8 mouse cellular contexts compared by ENCODE assay signal in genomic region chr15:85670789-85671700, GRCm38 (mm10).
DNase-seq lines count a peak whose midpoint lies in the region; ATAC-seq and TF ChIP-seq lines count a peak whose summit lies in the region.

No protein-coding gene starts in this region.

- intact Hi-C loops in heart, postnatal 10 days (cut with DNase I): no loop called here

- peak; percentile 21 for DNase-seq in CD4-positive helper T cell, adult 2 months (ENCODE audit: low read depth, low spot score)
- DNase-seq in forebrain, embryonic 14.5 days (ENCODE audit: low spot score): peak; percentile 94
- DNase-seq in heart, postnatal 10 days: peak; percentile 95 to 96
- peak; percentile 81 to 91 for DNase-seq in layer of hippocampus, adult 18-20 months (ENCODE audit: low spot score in 2 of 2)
- DNase-seq in lung, adult 18-20 months: peak; percentile 90 to 93
- DNase-seq in ovary, adult 18-20 months (ENCODE audit: low spot score): peak; percentile 89
- DNase-seq in urinary bladder, postnatal 10 days (ENCODE audit: low spot score): peak; percentile 75

- no peak for TF ChIP-seq CTCF in bone marrow, adult 2 months (IDR thresholded peaks at IDR 0.05; ENCODE audit: control insufficient read depth, insufficient read depth, low read length)

- H3K27me3 ChIP-seq in forebrain, embryonic 14.5 days (replicated peaks; ENCODE audit: control insufficient read depth, insufficient read depth, low read length): peaks cover 4% of the 10 kb centered on the region; the same call in 1 of the 2 replicates

- H3K27ac ChIP-seq in bone marrow, adult 2 months (ENCODE audit: control insufficient read depth, insufficient read depth, low read depth, low read length, poor library complexity): peak overlapping the region; percentile 76
- peak overlapping the region; percentile 99 for H3K27ac ChIP-seq in forebrain, embryonic 14.5 days (ENCODE audit: low read depth, low read length)

- H3K4me2 ChIP-seq in forebrain, embryonic 14.5 days (ENCODE audit: low read length): peak overlapping the region; percentile 85

- peaks cover 17% of the 10 kb centered on the region for H3K36me3 ChIP-seq in forebrain, embryonic 14.5 days (ENCODE audit: control insufficient read depth, insufficient read depth, low read length)

- H3K9me3 ChIP-seq in forebrain, embryonic 14.5 days (replicated peaks; ENCODE audit: control insufficient read depth, low read length): no peaks in the 10 kb centered on the region

- H3K4me1 ChIP-seq in bone marrow, adult 2 months (ENCODE audit: control insufficient read depth, insufficient read depth, low read length): no peaks in the 10 kb centered on the region
- peaks cover 46% of the 10 kb centered on the region for H3K4me1 ChIP-seq in forebrain, embryonic 14.5 days (ENCODE audit: control insufficient read depth, insufficient read depth, low read length)

- H3K4me3 ChIP-seq in bone marrow, adult 2 months (replicated peaks; ENCODE audit: control insufficient read depth, low read depth, low read length): peak overlapping the region; percentile 65
- H3K4me3 ChIP-seq in forebrain, embryonic 14.5 days (ENCODE audit: low read depth, low read length): peak overlapping the region; percentile 93

- peak; percentile 71 for ATAC-seq in forebrain, embryonic 14.5 days

- H3K9ac ChIP-seq in forebrain, embryonic 14.5 days (ENCODE audit: low read length): peak overlapping the region; percentile 100

- TF ChIP-seq POLR2A in bone marrow, adult 2 months (IDR thresholded peaks at IDR 0.05; ENCODE audit: borderline replicate concordance, control insufficient read depth, low read depth, low read length): peak; percentile 40; the same call in 1 of the 2 replicates

- 3% methylated on average over 106 of the region's 141 CpGs for WGBS in bone marrow, adult 2 months
- WGBS in forebrain, embryonic 14.5 days: under 1% methylated on average over 113 of the region's 141 CpGs

Comparison
In these comparisons a context has a peak if more than half of its experiments do, and no peak if none do; other contexts are left out.
1. Peak in every context shown above with its lines: DNase-seq, ATAC-seq, H3K4me3 ChIP-seq and H3K27ac ChIP-seq.
2. DNase-seq: peak in every context shown above with its lines; median percentile 96 in heart, postnatal 10 days; 94 in forebrain, embryonic 14.5 days; 92 in lung, adult 18-20 months; 89 in ovary, adult 18-20 months; 86 in layer of hippocampus, adult 18-20 months; 75 in urinary bladder, postnatal 10 days; 21 in CD4-positive helper T cell, adult 2 months.